Mouse (Mus musculus): ENCODE measurements around the gene Hist2h2ab. TPM values are rescaled to one million over a fixed set of nuclear protein-coding genes. Genes with fewer than 3 reads are reported as not detected.
A peak's percentile ranks its signal among the peaks of the same experiment; 100 is the strongest.

Gene Hist2h2ab
- total and polyA plus RNA-seq, 3 experiments, result 0.72 to 234 TPM; not detected in 1

- H3K9me3 ChIP-seq (replicated peaks; ENCODE audit: insufficient read depth, low read length), result no peaks in the 10 kb centered on the region
- H3K36me3 ChIP-seq (ENCODE audit: control insufficient read depth in 1 of 2, insufficient read depth in 2 of 2, low read length in 2 of 2), result peaks cover 0 to 31% of the 10 kb centered on the region in 2 experiments; a peak in 2 of 4 replicates
- peak; percentile 72 for DNase-seq (ENCODE audit: low read depth, low spot score)
- no peaks in the 10 kb centered on the region for H3K27me3 ChIP-seq (ENCODE audit: control insufficient read depth in 1 of 2, insufficient read depth in 2 of 2, low read length in 2 of 2)
- peaks cover 8% of the 10 kb centered on the region; the same call in 1 of the 2 replicates for H3K79me2 ChIP-seq (ENCODE audit: control insufficient read depth, insufficient read depth, low read length, poor library complexity)
- H3K9ac ChIP-seq (ENCODE audit: control insufficient read depth, low read depth, low read length, poor library complexity, severe bottlenecking), result peak overlapping the region; percentile 71
- peak overlapping the region; percentile 51 to 57 for H3K4me3 ChIP-seq (ENCODE audit: control insufficient read depth in 1 of 2, insufficient read depth in 1 of 2, low read depth in 2 of 2, low read length in 2 of 2)
- H3K4me1 ChIP-seq (ENCODE audit: control insufficient read depth in 1 of 2, insufficient read depth in 2 of 2, low read length in 2 of 2), result peaks cover 0 to 18% of the 10 kb centered on the region in 2 experiments; a peak in 2 of 4 replicates
- no peak for TF ChIP-seq MEF2A (IDR thresholded peaks at IDR 0.05; ENCODE audit: extremely low read depth, insufficient replicate concordance, low read depth, low read length, poor library complexity, severe bottlenecking)
- TF ChIP-seq MXI1 (IDR thresholded peaks at IDR 0.05; ENCODE audit: low read depth, low read length), result no peak
- no peak for TF ChIP-seq RCOR1 (IDR thresholded peaks at IDR 0.05; ENCODE audit: low read depth, low read length)
- TF ChIP-seq MAX (IDR thresholded peaks at IDR 0.05; ENCODE audit: low read length), result no peak
- no peak for TF ChIP-seq NRF1 (IDR thresholded peaks at IDR 0.05; ENCODE audit: insufficient read depth, low read depth, low read length, poor library complexity, severe bottlenecking)
- TF ChIP-seq ZMIZ1 (IDR thresholded peaks at IDR 0.05; ENCODE audit: low read depth, low read length), result no peak
- TF ChIP-seq ETS1 (IDR thresholded peaks at IDR 0.05; ENCODE audit: low read depth, low read length), result no peak
- TF ChIP-seq ELF1 (IDR thresholded peaks at IDR 0.05; ENCODE audit: low read depth, low read length), result no peak
- no peak for TF ChIP-seq CHD1 (IDR thresholded peaks at IDR 0.05; ENCODE audit: low read depth, low read length)
- no peak for TF ChIP-seq UBTF (IDR thresholded peaks at IDR 0.05; ENCODE audit: borderline replicate concordance, insufficient read depth, low read depth, low read length)
- TF ChIP-seq SMC3 (IDR thresholded peaks at IDR 0.05; ENCODE audit: low read depth, low read length), result no peak
- TF ChIP-seq ZKSCAN1 (IDR thresholded peaks at IDR 0.05; ENCODE audit: low read depth, low read length), result no peak
- no peak for TF ChIP-seq RAD21 (IDR thresholded peaks at IDR 0.05; ENCODE audit: low read depth, low read length)
- no peak for TF ChIP-seq POLR2AphosphoS5 (IDR thresholded peaks at IDR 0.05; ENCODE audit: borderline replicate concordance, low read depth, low read length)
- TF ChIP-seq CHD2 (IDR thresholded peaks at IDR 0.05; ENCODE audit: low read length), result no peak
- TF ChIP-seq POLR2AphosphoS2 (IDR thresholded peaks at IDR 0.05; ENCODE audit: low read length), result no peak
- no peak for TF ChIP-seq TBP (IDR thresholded peaks at IDR 0.05; ENCODE audit: low read depth, low read length)
- peak overlapping the region; percentile 96 for H3K27ac ChIP-seq (ENCODE audit: control insufficient read depth, low read depth, low read length)
Observed at GRCm38 (mm10) chr3:96267541-96267940, 47.9 kb downstream of the Hist2h2ab start.

DNA sequence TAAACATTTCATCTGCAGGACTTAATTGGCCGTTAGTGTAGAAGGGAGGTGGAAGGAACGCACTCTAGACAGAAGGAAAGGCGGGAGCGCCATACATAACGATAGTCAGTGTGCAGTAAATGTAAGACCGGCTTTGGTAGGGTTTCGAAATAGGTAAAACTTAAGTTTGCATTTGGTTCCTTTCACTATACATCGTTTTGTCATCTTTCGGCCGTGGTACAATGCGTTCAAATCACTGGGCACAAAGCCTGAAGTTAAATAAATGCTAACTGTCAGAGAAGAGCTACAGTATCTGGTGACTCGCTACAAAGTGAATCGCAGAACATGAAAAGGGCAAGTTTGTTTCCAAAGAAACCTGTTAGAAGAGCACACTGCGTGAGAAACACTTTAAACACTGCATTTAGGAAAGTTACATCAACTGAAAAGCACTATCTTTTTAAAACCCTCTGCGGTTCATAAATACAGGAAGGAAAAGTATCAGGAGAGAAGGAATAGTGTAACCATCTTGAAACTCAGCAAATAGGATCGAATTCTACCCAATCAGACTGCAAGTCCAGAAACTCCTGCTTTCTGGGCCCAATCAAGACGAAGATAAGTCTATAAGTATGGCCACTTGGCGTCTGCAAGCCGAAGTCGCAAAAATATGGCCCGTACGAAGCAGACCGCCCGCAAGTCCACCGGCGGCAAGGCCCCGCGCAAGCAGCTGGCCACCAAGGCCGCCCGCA lies 48.5 kb downstream of the Hist2h2ab start, which contains the start of gene Hist2h3b:
Gene Hist2h3b (plus strand): TSS at position 604 of the 725 bp plus-strand sequence.
- Histone ChIP-seq H3K4me3 (ENCODE audit: control insufficient read depth in 1 of 2, insufficient read depth in 1 of 2, low read depth in 2 of 2, low read length in 2 of 2) (peak within 1 kb of the TSS; percentile 56 to 57), H3K9me3 (replicated peaks; ENCODE audit: insufficient read depth, low read length) (no peaks in the 10 kb centered on the region), H3K27ac (ENCODE audit: control insufficient read depth, low read depth, low read length) (peak within 1 kb of the TSS; percentile 96), H3K9ac (ENCODE audit: control insufficient read depth, low read depth, low read length, poor library complexity, severe bottlenecking) (peak within 1 kb of the TSS; percentile 73), H3K36me3 (ENCODE audit: control insufficient read depth in 1 of 2, insufficient read depth in 2 of 2, low read length in 2 of 2) (peaks cover 0 to 31% of the 10 kb centered on the region in 2 experiments; a peak in 2 of 4 replicates), H3K27me3 (ENCODE audit: control insufficient read depth in 1 of 2, insufficient read depth in 2 of 2, low read length in 2 of 2) (no peaks in the 10 kb centered on the region), H3K4me1 (ENCODE audit: control insufficient read depth in 1 of 2, insufficient read depth in 2 of 2, low read length in 2 of 2) (peaks cover 0 to 18% of the 10 kb centered on the region in 2 experiments; a peak in 2 of 4 replicates), H3K79me2 (ENCODE audit: control insufficient read depth, insufficient read depth, low read length, poor library complexity) (peaks cover 8% of the 10 kb centered on the region; the same call in 1 of the 2 replicates)
- peak; percentile 99 for DNase-seq (ENCODE audit: low read depth, low spot score)
- TF ChIP-seq POLR2AphosphoS5 (IDR thresholded peaks at IDR 0.05; ENCODE audit: borderline replicate concordance, low read depth, low read length) (peak; percentile 94; the same call in 1 of the 2 replicates), JUND (IDR thresholded peaks at IDR 0.05; ENCODE audit: low read depth, low read length) (no peak)

Data from MEL (cell line).